ENCODE assay signal across 10 mouse cellular contexts in genomic region chr7:73532916-73533315, GRCm38 (mm10). TPM values are rescaled to one million over a fixed set of nuclear protein-coding genes. Genes with fewer than 3 reads are reported as not detected.
DNase-seq lines count a peak whose midpoint lies in the region; ATAC-seq and TF ChIP-seq lines count a peak whose summit lies in the region.
"Had no signal": no experiment of that assay in that cellular context is flagged by ENCODE, and none has a peak within 500 bp of the region (broad histone marks: within the 10 kb centered on the region; RNA-seq: fewer than 3 reads in every experiment).

No protein-coding gene starts in this region.

- no peak for ATAC-seq in hindbrain, embryonic 13.5 days (ENCODE audit: low FRiP score)
- ATAC-seq in hindbrain, embryonic 14.5 days (ENCODE audit: low FRiP score): no peak
- no peak for ATAC-seq in forebrain, embryonic 16.5 days
- ATAC-seq in liver, embryonic 12.5 days: no peak
- ATAC-seq: Patski had no signal

- in situ Hi-C loops in ES-E14 (cut with MboI; ENCODE audit: low sequenced_read_pairs in 2 of 2, unreplicated experiment in 2 of 2): no loop called here

- no peak for DNase-seq in hindbrain, embryonic 14.5 days (ENCODE audit: low spot score)
- DNase-seq in ES-E14 (ENCODE audit: low read depth, low spot score): no peak
- no peak for DNase-seq in layer of hippocampus, postnatal 36 days
- DNase-seq in layer of hippocampus, postnatal 14 days (ENCODE audit: low spot score in 2 of 2): no peak
- no peak for DNase-seq in gastrocnemius, postnatal 25 days
- DNase-seq: embryo, embryonic 11 days had no signal

- H3K4me1 ChIP-seq in hindbrain, embryonic 13.5 days (replicated peaks): peaks cover 57% of the 10 kb centered on the region
- H3K4me1 ChIP-seq in hindbrain, embryonic 14.5 days (replicated peaks; ENCODE audit: control insufficient read depth, insufficient read depth, low read length): peaks cover 48% of the 10 kb centered on the region
- peaks cover 12% of the 10 kb centered on the region in 2 experiments for H3K4me1 ChIP-seq in ES-E14 (ENCODE audit: control insufficient read depth in 2 of 2, insufficient read depth in 2 of 2, low read length in 2 of 2, poor library complexity in 1 of 2)
- H3K4me1 ChIP-seq in forebrain, embryonic 16.5 days (replicated peaks; ENCODE audit: control insufficient read depth, insufficient read depth, low read length): peaks cover 63% of the 10 kb centered on the region
- H3K4me1 ChIP-seq in liver, embryonic 12.5 days: peaks cover 80% of the 10 kb centered on the region

- H3K4me2 ChIP-seq in hindbrain, embryonic 13.5 days: no peak overlapping the region
- H3K4me2 ChIP-seq in hindbrain, embryonic 14.5 days (replicated peaks): no peak overlapping the region
- H3K4me2 ChIP-seq in forebrain, embryonic 16.5 days (ENCODE audit: low read length): no peak overlapping the region
- no peak overlapping the region for H3K4me2 ChIP-seq in liver, embryonic 12.5 days

- 79% methylated on average over 3 of the region's 3 CpGs for WGBS in hindbrain, embryonic 13.5 days
- WGBS in hindbrain, embryonic 14.5 days: 79% methylated on average over 3 of the region's 3 CpGs
- 76% methylated on average over 3 of the region's 3 CpGs for WGBS in forebrain, embryonic 16.5 days
- 70% methylated on average over 3 of the region's 3 CpGs for WGBS in liver, embryonic 12.5 days (ENCODE audit: insufficient replicate concordance)

- no peaks in the 10 kb centered on the region for H3K9me3 ChIP-seq in hindbrain, embryonic 13.5 days
- H3K9me3 ChIP-seq in hindbrain, embryonic 14.5 days (ENCODE audit: control insufficient read depth, low read length): no peaks in the 10 kb centered on the region
- no peaks in the 10 kb centered on the region for H3K9me3 ChIP-seq in ES-E14 (ENCODE audit: control insufficient read depth, insufficient read depth, low read depth, low read length)
- no peaks in the 10 kb centered on the region for H3K9me3 ChIP-seq in forebrain, embryonic 16.5 days (ENCODE audit: control insufficient read depth, low read length)
- H3K9me3 ChIP-seq in liver, embryonic 12.5 days (replicated peaks): no peaks in the 10 kb centered on the region

- H3K27ac ChIP-seq in hindbrain, embryonic 13.5 days: peak overlapping the region; percentile 50; the same call in 1 of the 2 replicates
- H3K27ac ChIP-seq in hindbrain, embryonic 14.5 days: no peak overlapping the region
- H3K27ac ChIP-seq in ES-E14 (ENCODE audit: insufficient read depth, low read depth, low read length, poor library complexity, severe bottlenecking): no peak overlapping the region; the same call in 1 of the 2 replicates
- H3K27ac ChIP-seq in forebrain, embryonic 16.5 days (ENCODE audit: low read length): 0 out of 2 replicates have a peak overlapping the region, but pooled peaks have one; percentile 24
- peak overlapping the region; percentile 63 for H3K27ac ChIP-seq in liver, embryonic 12.5 days

- H3K9ac ChIP-seq in hindbrain, embryonic 13.5 days: peak overlapping the region; percentile 5; the same call in 1 of the 2 replicates
- no peak overlapping the region; the same call in 1 of the 2 replicates for H3K9ac ChIP-seq in hindbrain, embryonic 14.5 days
- peak overlapping the region; percentile 18; the same call in 1 of the 2 replicates for H3K9ac ChIP-seq in ES-E14 (ENCODE audit: insufficient read depth, low read depth, low read length, poor library complexity, severe bottlenecking)
- H3K9ac ChIP-seq in forebrain, embryonic 16.5 days (replicated peaks; ENCODE audit: low read depth, low read length): no peak overlapping the region
- 0 out of 2 replicates have a peak overlapping the region, but pooled peaks have one; percentile 14 for H3K9ac ChIP-seq in liver, embryonic 12.5 days

- H3K27me3 ChIP-seq in hindbrain, embryonic 13.5 days: no peaks in the 10 kb centered on the region
- H3K27me3 ChIP-seq in hindbrain, embryonic 14.5 days (ENCODE audit: control insufficient read depth, insufficient read depth, low read length): no peaks in the 10 kb centered on the region
- no peaks in the 10 kb centered on the region for H3K27me3 ChIP-seq in forebrain, embryonic 16.5 days (replicated peaks; ENCODE audit: control insufficient read depth, insufficient read depth, low read length)
- H3K27me3 ChIP-seq in liver, embryonic 12.5 days (replicated peaks): no peaks in the 10 kb centered on the region
- H3K27me3 ChIP-seq: Patski had no signal

- no peaks in the 10 kb centered on the region for H3K36me3 ChIP-seq in hindbrain, embryonic 13.5 days
- H3K36me3 ChIP-seq in hindbrain, embryonic 14.5 days (replicated peaks; ENCODE audit: control insufficient read depth, insufficient read depth): peaks cover 6% of the 10 kb centered on the region; the same call in 1 of the 2 replicates
- H3K36me3 ChIP-seq in ES-E14 (ENCODE audit: control insufficient read depth, insufficient read depth, low read length, poor library complexity, severe bottlenecking): peaks cover 2% of the 10 kb centered on the region; the same call in 1 of the 2 replicates
- no peaks in the 10 kb centered on the region for H3K36me3 ChIP-seq in forebrain, embryonic 16.5 days (ENCODE audit: control insufficient read depth, insufficient read depth)
- H3K36me3 ChIP-seq in liver, embryonic 12.5 days: peaks cover 71% of the 10 kb centered on the region

- no peak overlapping the region for H3K4me3 ChIP-seq in hindbrain, embryonic 13.5 days
- H3K4me3 ChIP-seq in hindbrain, embryonic 14.5 days (replicated peaks; ENCODE audit: low read length): no peak overlapping the region
- no peak overlapping the region for H3K4me3 ChIP-seq in ES-E14 (ENCODE audit: insufficient read depth in 1 of 2, low read depth in 1 of 2, low read length in 2 of 2, poor library complexity in 1 of 2, severe bottlenecking in 1 of 2)
- H3K4me3 ChIP-seq in forebrain, embryonic 16.5 days (replicated peaks; ENCODE audit: low read length): no peak overlapping the region
- no peak overlapping the region for H3K4me3 ChIP-seq in liver, embryonic 12.5 days

TF ChIP-seq in ES-E14, 5 proteins besides CTCF, POLR2A, EP300 and RAD21:
- TF ChIP-seq CHD2 (IDR thresholded peaks at IDR 0.05; ENCODE audit: low read depth, low read length): no peak
- no peak for TF ChIP-seq HCFC1 (IDR thresholded peaks at IDR 0.05; ENCODE audit: borderline replicate concordance, insufficient read depth, low read length)
- no peak for TF ChIP-seq ZC3H11A (IDR thresholded peaks at IDR 0.05; ENCODE audit: borderline replicate concordance, low read depth, low read length)
- TF ChIP-seq MAFK (IDR thresholded peaks at IDR 0.05; ENCODE audit: insufficient read depth, low read depth, low read length): no peak
- TF ChIP-seq ZNF384 (IDR thresholded peaks at IDR 0.05; ENCODE audit: low read depth, low read length): no peak

RNA-seq across cellular contexts. Expression of gene Chd2, which starts 8.7 kb away (rescaled TPM):
- polyA plus RNA-seq in hindbrain, embryonic 13.5 days (2015; fragmentation: Nextera tagmentation; extraction: Ambion mirVana): 44.7 and 53.5 TPM in 2 replicates
- 35.6 and 42.3 TPM in 2 replicates for polyA plus RNA-seq in hindbrain, embryonic 14.5 days (2014; fragmentation: Nextera tagmentation; extraction: Ambion mirVana)
- total RNA-seq in ES-E14 (2012; rRNA removed): 46.6 and 70.8 TPM in 2 replicates
- 56.8 and 60.2 TPM in 2 replicates for polyA plus RNA-seq in forebrain, embryonic 16.5 days (2015; fragmentation: Nextera tagmentation; extraction: Ambion mirVana)
- polyA plus RNA-seq in liver, embryonic 12.5 days (2016; fragmentation: Nextera tagmentation; extraction: Ambion mirVana): 26.2 and 28.9 TPM in 2 replicates
- 10 to 100 TPM; 46.4 to 61.7 TPM for total RNA-seq in layer of hippocampus, postnatal 36 days (2021)
- 10 to 100 TPM; 47.2 to 49.8 TPM for total RNA-seq in layer of hippocampus, postnatal 14 days (2021)
- total RNA-seq in gastrocnemius, postnatal 25 days (2021): 10 to 100 TPM; 30.2 to 38.4 TPM

Comparison
In these comparisons a context has a peak if more than half of its experiments do, and no peak if none do; other contexts are left out.
1. H3K27ac ChIP-seq: peak in hindbrain, embryonic 13.5 days (single experiment), forebrain, embryonic 16.5 days (single experiment) and liver, embryonic 12.5 days (single experiment); none in hindbrain, embryonic 14.5 days (single experiment) and ES-E14 (single experiment).
2. H3K9ac ChIP-seq: peak in hindbrain, embryonic 13.5 days (single experiment), ES-E14 (single experiment) and liver, embryonic 12.5 days (single experiment); none in hindbrain, embryonic 14.5 days (single experiment) and forebrain, embryonic 16.5 days (single experiment).